ENCODE assay signal across 9 mouse cellular contexts in genomic region chr1:183117827-183118825, GRCm38 (mm10).
DNase-seq lines count a peak whose midpoint lies in the region; ATAC-seq and TF ChIP-seq lines count a peak whose summit lies in the region.
"Had no signal": no experiment of that assay in that cellular context is flagged by ENCODE, and none has a peak within 500 bp of the region (broad histone marks: within the 10 kb centered on the region; RNA-seq: fewer than 3 reads in every experiment).

No protein-coding gene starts in this region.

- no peak for DNase-seq in forebrain, embryonic 10.5 days (ENCODE audit: extremely low spot score, low spot score)
- DNase-seq in forebrain, embryonic 11.5 days (ENCODE audit: low spot score), result no peak
- no peak for DNase-seq in liver, postnatal 0 days
- DNase-seq in forebrain, postnatal 0 days, result peak; percentile 35
- DNase-seq in midbrain, embryonic 14.5 days, result peak; percentile 73
- no peak for DNase-seq in adrenal gland, postnatal 25 days
- DNase-seq in layer of hippocampus, adult 11-12 months (ENCODE audit: low spot score), result no peak

- 80% methylated on average over 21 of the region's 21 CpGs for WGBS in forebrain, embryonic 10.5 days
- 68% methylated on average over 21 of the region's 21 CpGs for WGBS in forebrain, embryonic 11.5 days
- WGBS in liver, embryonic 12.5 days (ENCODE audit: insufficient replicate concordance), result 80% methylated on average over 21 of the region's 21 CpGs
- WGBS in liver, postnatal 0 days (ENCODE audit: insufficient replicate concordance), result 78% methylated on average over 21 of the region's 21 CpGs
- WGBS in forebrain, postnatal 0 days, result 32% methylated on average over 21 of the region's 21 CpGs
- 46% methylated on average over 21 of the region's 21 CpGs for WGBS in midbrain, embryonic 14.5 days

- no peak for TF ChIP-seq EP300 in liver, postnatal 0 days (IDR thresholded peaks at IDR 0.05; ENCODE audit: low read depth)

- no peak overlapping the region for H3K9ac ChIP-seq in forebrain, embryonic 11.5 days (ENCODE audit: low read length)
- no peak overlapping the region for H3K9ac ChIP-seq in liver, embryonic 12.5 days
- H3K9ac ChIP-seq in liver, postnatal 0 days (replicated peaks), result no peak overlapping the region
- H3K9ac ChIP-seq in forebrain, postnatal 0 days, result no peak overlapping the region
- no peak overlapping the region for H3K9ac ChIP-seq in midbrain, embryonic 14.5 days (replicated peaks; ENCODE audit: low read length)

- H3K27me3 ChIP-seq in forebrain, embryonic 10.5 days (ENCODE audit: poor library complexity, severe bottlenecking), result no peaks in the 10 kb centered on the region
- H3K27me3 ChIP-seq in forebrain, embryonic 11.5 days (ENCODE audit: control insufficient read depth, insufficient read depth, low read length), result no peaks in the 10 kb centered on the region
- no peaks in the 10 kb centered on the region for H3K27me3 ChIP-seq in liver, embryonic 12.5 days (replicated peaks)
- H3K27me3 ChIP-seq in liver, postnatal 0 days (ENCODE audit: insufficient read depth, low read length), result no peaks in the 10 kb centered on the region
- no peaks in the 10 kb centered on the region for H3K27me3 ChIP-seq in forebrain, postnatal 0 days (ENCODE audit: insufficient read depth, low read length)
- H3K27me3 ChIP-seq in midbrain, embryonic 14.5 days (ENCODE audit: control insufficient read depth, insufficient read depth, low read length), result no peaks in the 10 kb centered on the region

- no peak overlapping the region for H3K4me2 ChIP-seq in forebrain, embryonic 11.5 days (ENCODE audit: low read depth, low read length, severe bottlenecking)
- no peak overlapping the region for H3K4me2 ChIP-seq in liver, embryonic 12.5 days
- no peak overlapping the region for H3K4me2 ChIP-seq in liver, postnatal 0 days (ENCODE audit: low read depth, low read length)
- no peak overlapping the region for H3K4me2 ChIP-seq in forebrain, postnatal 0 days (ENCODE audit: low read depth)
- H3K4me2 ChIP-seq in midbrain, embryonic 14.5 days (ENCODE audit: low read length), result peak overlapping the region; percentile 8; the same call in 1 of the 2 replicates

- no peak for TF ChIP-seq CTCF in liver, postnatal 0 days (IDR thresholded peaks at IDR 0.05; ENCODE audit: low read depth)
- TF ChIP-seq CTCF in forebrain, postnatal 0 days (IDR thresholded peaks at IDR 0.05; ENCODE audit: low read depth), result no peak

- peak overlapping the region; percentile 67; the same call in 1 of the 2 replicates for H3K27ac ChIP-seq in forebrain, embryonic 10.5 days
- no peak overlapping the region for H3K27ac ChIP-seq in forebrain, embryonic 11.5 days (ENCODE audit: low read depth, low read length)
- no peak overlapping the region for H3K27ac ChIP-seq in liver, embryonic 12.5 days
- H3K27ac ChIP-seq in liver, postnatal 0 days (ENCODE audit: low read depth), result no peak overlapping the region
- H3K27ac ChIP-seq in forebrain, postnatal 0 days (ENCODE audit: low read depth, low read length), result no peak overlapping the region
- H3K27ac ChIP-seq in midbrain, embryonic 14.5 days (replicated peaks; ENCODE audit: low read depth, low read length), result peak overlapping the region; percentile 49
- H3K27ac ChIP-seq: macrophage had no signal

- ATAC-seq in forebrain, embryonic 11.5 days (replicated peaks; ENCODE audit: low FRiP score), result no peak
- 0 out of 2 replicates have a peak, but pooled peaks have one; percentile 30 for ATAC-seq in liver, embryonic 12.5 days
- no peak for ATAC-seq in liver, postnatal 0 days
- ATAC-seq in forebrain, postnatal 0 days, result peak; percentile 48; the same call in 1 of the 2 replicates
- no peak; the same call in 1 of the 2 replicates for ATAC-seq in midbrain, embryonic 14.5 days (ENCODE audit: low FRiP score, low TSS enrichment)

- peaks cover 25% of the 10 kb centered on the region for H3K4me1 ChIP-seq in forebrain, embryonic 10.5 days
- 0 out of 2 replicates have a peak, but pooled peaks cover 2% of the 10 kb centered on the region for H3K4me1 ChIP-seq in forebrain, embryonic 11.5 days (replicated peaks; ENCODE audit: control insufficient read depth, insufficient read depth, low read length)
- H3K4me1 ChIP-seq in liver, embryonic 12.5 days, result peaks cover 8% of the 10 kb centered on the region; the same call in 1 of the 2 replicates
- H3K4me1 ChIP-seq in liver, postnatal 0 days (ENCODE audit: insufficient read depth), result no peaks in the 10 kb centered on the region
- H3K4me1 ChIP-seq in forebrain, postnatal 0 days (ENCODE audit: insufficient read depth), result 0 out of 2 replicates have a peak, but pooled peaks cover 5% of the 10 kb centered on the region
- H3K4me1 ChIP-seq in midbrain, embryonic 14.5 days (ENCODE audit: control insufficient read depth, insufficient read depth, low read length), result peaks cover 20% of the 10 kb centered on the region

- no peaks in the 10 kb centered on the region for H3K9me3 ChIP-seq in forebrain, embryonic 10.5 days
- no peaks in the 10 kb centered on the region for H3K9me3 ChIP-seq in forebrain, embryonic 11.5 days (ENCODE audit: control insufficient read depth, low read length)
- H3K9me3 ChIP-seq in liver, embryonic 12.5 days (replicated peaks), result no peaks in the 10 kb centered on the region
- H3K9me3 ChIP-seq in liver, postnatal 0 days (ENCODE audit: low read length), result no peaks in the 10 kb centered on the region
- no peaks in the 10 kb centered on the region for H3K9me3 ChIP-seq in forebrain, postnatal 0 days (ENCODE audit: low read length)
- no peaks in the 10 kb centered on the region for H3K9me3 ChIP-seq in midbrain, embryonic 14.5 days (ENCODE audit: control insufficient read depth, low read length)

- no peaks in the 10 kb centered on the region for H3K36me3 ChIP-seq in forebrain, embryonic 10.5 days (replicated peaks)
- H3K36me3 ChIP-seq in forebrain, embryonic 11.5 days (ENCODE audit: control insufficient read depth, insufficient read depth, low read length), result no peaks in the 10 kb centered on the region
- H3K36me3 ChIP-seq in liver, embryonic 12.5 days, result no peaks in the 10 kb centered on the region
- H3K36me3 ChIP-seq in liver, postnatal 0 days (replicated peaks; ENCODE audit: insufficient read depth, low read length), result no peaks in the 10 kb centered on the region
- no peaks in the 10 kb centered on the region for H3K36me3 ChIP-seq in forebrain, postnatal 0 days (ENCODE audit: insufficient read depth)
- H3K36me3 ChIP-seq in midbrain, embryonic 14.5 days (ENCODE audit: control insufficient read depth, insufficient read depth, low read length), result no peaks in the 10 kb centered on the region

- no peak overlapping the region for H3K4me3 ChIP-seq in forebrain, embryonic 10.5 days
- no peak overlapping the region for H3K4me3 ChIP-seq in forebrain, embryonic 11.5 days (ENCODE audit: low read depth, low read length)
- no peak overlapping the region for H3K4me3 ChIP-seq in liver, embryonic 12.5 days
- H3K4me3 ChIP-seq in liver, postnatal 0 days (ENCODE audit: low read depth, low read length), result no peak overlapping the region
- no peak overlapping the region for H3K4me3 ChIP-seq in forebrain, postnatal 0 days (ENCODE audit: low read depth, low read length)
- H3K4me3 ChIP-seq in midbrain, embryonic 14.5 days (replicated peaks; ENCODE audit: low read depth, low read length), result no peak overlapping the region

Comparison
In these comparisons a context has a peak if more than half of its experiments do, and no peak if none do; other contexts are left out.
1. DNase-seq: peak in forebrain, postnatal 0 days (single experiment) and midbrain, embryonic 14.5 days (single experiment); none in forebrain, embryonic 10.5 days (single experiment), forebrain, embryonic 11.5 days (single experiment), liver, postnatal 0 days (single experiment), adrenal gland, postnatal 25 days (single experiment) and layer of hippocampus, adult 11-12 months (single experiment).
2. H3K27ac ChIP-seq: peak in forebrain, embryonic 10.5 days (single experiment) and midbrain, embryonic 14.5 days (single experiment); none in forebrain, embryonic 11.5 days (single experiment), liver, embryonic 12.5 days (single experiment), liver, postnatal 0 days (single experiment) and forebrain, postnatal 0 days (single experiment).
3. ATAC-seq: peak in liver, embryonic 12.5 days (single experiment) and forebrain, postnatal 0 days (single experiment); none in forebrain, embryonic 11.5 days (single experiment), liver, postnatal 0 days (single experiment) and midbrain, embryonic 14.5 days (single experiment).